Mouse (Mus musculus) T-cell, adult 66 days (primary cell): ENCODE measurements around the gene Nxph4. TPM values are rescaled to one million over a fixed set of nuclear protein-coding genes. Genes with fewer than 3 reads are reported as not detected.

Experiments
- total RNA-seq, 2 experiments: library from RNA; stranded (reverse); gene quantifications; 3 replicates in 1 of 2; 4 replicates in 1 of 2; pipeline ENCODE4 v1.2.4; 2023

The Nxph4 gene
- not detected for total RNA-seq

GRCm38 (mm10) chr10:127534036-127534928 lies at the start of gene Nxph4:
TSS of gene Nxph4 (minus strand) at chr10:127534559.

GRCm38 (mm10) chr10:127522088-127522581 lies 12.2 kb downstream of the Nxph4 start, which contains the start of gene Shmt2:
TSS of gene Shmt2 (minus strand) at chr10:127522444.

DNA sequence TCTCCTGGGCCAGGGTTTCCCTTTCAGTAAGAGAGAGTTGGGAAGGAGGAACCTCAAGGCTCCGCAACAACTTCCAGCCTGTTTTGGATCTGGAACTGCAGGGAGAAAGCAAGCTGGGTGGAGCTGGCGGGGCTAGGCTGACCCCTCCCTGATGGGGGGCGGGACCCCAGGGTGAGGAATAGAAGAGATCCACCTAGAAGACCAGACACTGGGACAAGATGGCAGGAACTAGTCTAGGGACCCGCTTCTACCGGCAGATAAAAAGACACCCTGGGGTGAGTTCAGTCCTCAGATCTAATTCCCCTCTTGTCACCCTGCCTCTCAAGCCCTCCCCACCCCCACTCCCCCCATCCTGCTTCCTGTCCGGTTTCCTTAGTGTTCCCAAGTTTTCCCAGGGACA lies 19.6 kb downstream of the Nxph4 start, which contains the start of gene Ndufa4l2:
Gene Ndufa4l2 (plus strand): TSS at position 204 of the 400 bp plus-strand sequence.

DNA sequence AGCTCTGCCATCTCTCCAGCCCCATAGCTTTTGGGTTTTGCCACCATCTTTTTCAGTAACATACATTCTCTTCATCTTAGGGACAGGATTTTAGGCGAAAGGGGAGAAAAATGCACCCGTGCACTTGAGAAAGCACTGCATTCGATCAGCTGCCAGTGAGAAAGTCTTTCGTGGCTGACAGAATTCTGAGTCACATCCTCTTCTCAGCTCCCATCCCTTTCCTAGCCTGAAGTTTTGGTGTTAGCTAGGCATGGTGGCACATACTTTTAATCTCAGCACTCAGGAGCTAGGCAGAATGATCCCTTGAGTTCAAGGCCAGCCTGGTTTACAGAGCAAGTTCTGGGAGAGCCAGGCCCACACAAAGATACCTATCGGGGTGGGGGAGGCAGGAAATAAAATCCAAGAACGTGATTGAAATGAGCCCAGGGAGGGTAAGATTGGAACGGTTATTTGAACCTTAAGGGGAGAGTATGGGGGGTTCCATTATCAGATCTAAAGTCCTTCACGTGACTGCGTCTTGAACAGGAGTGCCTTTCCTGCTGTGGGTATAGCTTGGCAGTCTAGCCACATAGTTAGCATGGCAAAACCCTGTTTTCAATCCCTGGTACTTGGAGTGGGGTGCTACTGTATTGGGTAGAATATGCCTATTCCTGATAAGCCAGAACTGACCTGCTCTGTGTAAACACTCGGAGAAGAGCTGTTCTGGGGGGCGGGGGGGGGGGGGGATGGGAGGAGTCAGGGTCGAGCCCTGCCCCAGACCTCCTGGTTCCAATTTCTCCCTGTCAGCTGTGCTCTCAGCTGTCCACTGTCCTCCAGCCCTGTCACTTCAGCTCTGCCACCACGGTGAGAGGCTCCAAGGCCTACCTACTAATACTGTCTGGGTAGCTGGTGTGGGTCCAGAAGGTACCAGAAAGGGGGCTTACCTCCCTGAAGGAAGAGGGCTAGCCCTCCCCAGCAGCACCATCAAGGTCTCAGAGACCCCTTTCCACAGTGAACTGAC lies 33.2 kb downstream of the Nxph4 start, which contains the start of gene Stac3:
Gene Stac3 (plus strand): TSS at position 793 of the 1,000 bp plus-strand sequence.

Other genes with a start within 250 kb of the Nxph4 start
- gene Mbd6, start 245.5 kb downstream of the Nxph4 start, total RNA-seq, result 100 to 1,000 TPM; 110 to 113 TPM
- 10 to 100 TPM; 51.4 to 67.0 TPM for gene Mars, start 222.8 kb downstream of the Nxph4 start, total RNA-seq
- 100 to 1,000 TPM; 317 to 326 TPM for gene Arhgap9, start 212.6 kb downstream of the Nxph4 start, total RNA-seq
- gene Gli1, start 192.6 kb downstream of the Nxph4 start, total RNA-seq, result not detected
- not detected for gene Inhbe, start 180.1 kb downstream of the Nxph4 start, total RNA-seq
- not detected for gene Inhbc, start 164.1 kb downstream of the Nxph4 start, total RNA-seq
- gene R3hdm2, start 154.2 kb downstream of the Nxph4 start, total RNA-seq, result 10 to 100 TPM; 71.0 to 89.8 TPM
- gene Stac3, start 32.9 kb downstream of the Nxph4 start, total RNA-seq, result 10 to 100 TPM in 1 of 2 experiments, 1 to 10 TPM in 1; 8.7 to 12.0 TPM
- gene Ndufa4l2, start 19.6 kb downstream of the Nxph4 start, total RNA-seq, result not detected
- gene Shmt2, start 12.1 kb downstream of the Nxph4 start, total RNA-seq, result 10 to 100 TPM; 95.6 to 98.7 TPM
- 1 to 10 TPM; 5.4 to 6.5 TPM for gene Lrp1, start 86.6 kb upstream of the Nxph4 start, total RNA-seq
- 100 to 1,000 TPM; 198 to 232 TPM for gene Stat6, start 108.4 kb upstream of the Nxph4 start, total RNA-seq
- 10 to 100 TPM in 1 of 2 experiments, 1 to 10 TPM in 1; 9.4 to 11.9 TPM for gene Nemp1, start 132.3 kb upstream of the Nxph4 start, total RNA-seq
- gene Nab2, start 134.0 kb upstream of the Nxph4 start, total RNA-seq, result 10 to 100 TPM; 37.4 to 53.9 TPM
- under 1 TPM; 0.15 to 0.73 TPM for gene Myo1a, start 170.6 kb upstream of the Nxph4 start, total RNA-seq
- not detected for gene Tac2, start 189.9 kb upstream of the Nxph4 start, total RNA-seq
- 10 to 100 TPM; 11.5 to 14.0 TPM for gene Zbtb39, start 205.0 kb upstream of the Nxph4 start, total RNA-seq
- gene Gpr182, start 217.2 kb upstream of the Nxph4 start, total RNA-seq, result under 1 TPM in 1 of 2 experiments, not detected in 1; 0.15 TPM
- gene Rdh1, start 225.2 kb upstream of the Nxph4 start, total RNA-seq, result under 1 TPM; 0.17 to 0.36 TPM
- gene Rdh16f1, start 225.2 kb upstream of the Nxph4 start, total RNA-seq, result under 1 TPM in 1 of 2 experiments, not detected in 1; 0.82 TPM
- under 1 TPM in 1 of 2 experiments, not detected in 1; 0.47 TPM for gene Rdh9, start 241.8 kb upstream of the Nxph4 start, total RNA-seq